Mouse (Mus musculus) midbrain, embryonic 12.5 days (tissue): ENCODE measurements around the gene Arhgef2. TPM values are rescaled to one million over a fixed set of nuclear protein-coding genes. Genes with fewer than 3 reads are reported as not detected.

Experiments
- ATAC-seq: fragments of 200-750 bp; cut with Nextera tagmentation; 2 replicates; pipeline ENCODE4 v1.8.0; 2017; ENCODE audit warnings: low read depth, moderate TSS enrichment, moderate library complexity; ENCODE audit not compliant: low FRiP score
- H3K27ac ChIP-seq: fragments of 300-500 bp; sonication (generic); replicated peaks from 2 replicates; pipeline ENCODE4 v1.5.1; 2016; ENCODE audit warnings: mild to moderate bottlenecking
- H3K27me3 ChIP-seq: fragments of 300-500 bp; sonication (generic); 2 replicates; pipeline ENCODE4 v1.6.1; 2016; ENCODE audit warnings: mild to moderate bottlenecking
- H3K36me3 ChIP-seq: fragments of 300-500 bp; sonication (generic); 2 replicates; pipeline ENCODE4 v1.6.1; 2016
- H3K4me1 ChIP-seq: fragments of 300-500 bp; sonication (generic); 2 replicates; pipeline ENCODE4 v1.6.1; 2016
- H3K4me2 ChIP-seq: fragments of 300-500 bp; sonication (generic); replicated peaks from 2 replicates; pipeline ENCODE4 v1.6.1; 2016; ENCODE audit warnings: mild to moderate bottlenecking, moderate library complexity
- H3K4me3 ChIP-seq: fragments of 300-500 bp; sonication (generic); 2 replicates; pipeline ENCODE4 v1.5.1; 2016; ENCODE audit warnings: mild to moderate bottlenecking
- H3K9ac ChIP-seq: fragments of 300-500 bp; sonication (generic); replicated peaks from 2 replicates; pipeline ENCODE4 v1.6.1; 2016; ENCODE audit warnings: mild to moderate bottlenecking, moderate library complexity
- H3K9me3 ChIP-seq: fragments of 300-500 bp; sonication (generic); 2 replicates; pipeline ENCODE4 v1.6.1; 2016; ENCODE audit warnings: mild to moderate bottlenecking
- WGBS: fragments of 180-500 bp; shearing (Covaris S2); methylation state at CpG from one replicate; pipeline ENCODE4 v1.1.7; 2016; 5-methylcytosine and 5-hydroxymethylcytosine counted together
- polyA plus RNA-seq: library from polyadenylated mRNA; unstranded; fragments of >200 nt; fragmentation: Nextera tagmentation; extraction: Ambion mirVana; gene quantifications from 2 replicates; pipeline ENCODE4 v1.2.1, GENCODE M21; 2016

The Arhgef2 gene
- polyA plus RNA-seq, 1 experiment from 2014 or later: 143 TPM

DNA sequence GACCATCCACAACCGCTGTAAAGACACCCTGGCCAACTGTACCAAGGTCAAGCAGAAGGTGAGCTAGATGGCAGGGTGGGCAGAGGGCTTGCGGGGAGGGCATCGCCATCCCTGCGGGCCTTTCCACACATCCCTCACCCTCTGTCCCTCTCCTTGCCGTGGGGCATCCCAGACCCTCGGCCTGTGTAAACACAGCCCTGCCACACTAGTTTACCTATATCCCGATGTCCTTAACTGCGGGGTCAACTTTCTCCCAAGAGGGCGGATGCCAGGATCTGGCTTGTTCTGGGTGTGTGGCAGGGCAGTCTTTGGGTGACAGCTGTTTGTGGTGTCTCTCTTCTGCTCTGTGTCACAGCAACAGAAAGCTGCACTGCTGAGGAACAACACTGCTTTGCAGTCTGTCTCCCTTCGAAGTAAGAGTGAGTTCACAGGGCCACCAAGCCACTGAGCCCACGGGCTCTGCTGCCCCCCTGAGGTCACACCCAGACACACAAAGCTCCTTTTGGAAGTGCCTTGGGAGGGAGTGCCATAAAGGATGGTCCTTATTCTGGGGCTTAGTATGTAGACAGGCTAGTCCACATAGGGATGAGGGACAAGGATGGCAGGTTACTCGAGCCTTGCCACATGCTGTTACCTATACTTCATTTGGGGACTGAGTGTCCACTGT lies 26.3 kb downstream of the Arhgef2 start:
- H3K27ac ChIP-seq: no peak overlapping the region
- H3K36me3 ChIP-seq: peaks cover 88% of the 10 kb centered on the region
- 81% methylated on average over 12 of the region's 12 CpGs for WGBS
- no peak overlapping the region for H3K4me2 ChIP-seq
- no peak overlapping the region for H3K9ac ChIP-seq
- 0 out of 2 replicates have a peak, but pooled peaks cover 2% of the 10 kb centered on the region for H3K9me3 ChIP-seq
- ATAC-seq: 0 out of 2 replicates have a peak, but pooled peaks have one; percentile 19
- H3K4me3 ChIP-seq: no peak overlapping the region
- H3K4me1 ChIP-seq: peaks cover 10% of the 10 kb centered on the region; the same call in 1 of the 2 replicates
- no peaks in the 10 kb centered on the region for H3K27me3 ChIP-seq

DNA sequence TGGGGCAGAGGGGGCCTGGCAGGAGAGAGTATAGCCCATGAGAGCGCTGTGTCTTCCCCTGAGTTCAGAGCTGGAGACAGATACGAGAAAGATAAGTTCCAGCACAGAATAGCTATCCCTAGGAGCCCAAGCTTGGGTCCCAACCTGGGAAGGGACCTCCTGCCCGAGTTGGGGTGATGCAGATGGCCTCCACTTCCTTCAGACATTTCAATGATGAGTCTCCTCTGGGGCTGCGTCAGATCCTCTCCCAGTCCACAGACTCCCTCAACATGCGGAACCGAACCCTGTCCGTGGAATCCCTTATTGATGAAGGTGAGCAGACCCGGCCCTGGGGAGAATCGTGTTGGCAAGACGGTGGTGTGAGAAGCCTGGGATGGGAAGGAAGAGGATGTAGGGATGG lies 27.3 kb downstream of the Arhgef2 start:
- no peak overlapping the region for H3K4me2 ChIP-seq
- H3K36me3 ChIP-seq: peaks cover 92% of the 10 kb centered on the region
- no peak overlapping the region for H3K4me3 ChIP-seq
- no peaks in the 10 kb centered on the region for H3K27me3 ChIP-seq
- no peak for ATAC-seq
- H3K9ac ChIP-seq: no peak overlapping the region
- H3K4me1 ChIP-seq: 0 out of 2 replicates have a peak, but pooled peaks cover 6% of the 10 kb centered on the region
- no peak overlapping the region for H3K27ac ChIP-seq
- 96% methylated on average over 10 of the region's 10 CpGs for WGBS
- H3K9me3 ChIP-seq: 0 out of 2 replicates have a peak, but pooled peaks cover 3% of the 10 kb centered on the region

DNA sequence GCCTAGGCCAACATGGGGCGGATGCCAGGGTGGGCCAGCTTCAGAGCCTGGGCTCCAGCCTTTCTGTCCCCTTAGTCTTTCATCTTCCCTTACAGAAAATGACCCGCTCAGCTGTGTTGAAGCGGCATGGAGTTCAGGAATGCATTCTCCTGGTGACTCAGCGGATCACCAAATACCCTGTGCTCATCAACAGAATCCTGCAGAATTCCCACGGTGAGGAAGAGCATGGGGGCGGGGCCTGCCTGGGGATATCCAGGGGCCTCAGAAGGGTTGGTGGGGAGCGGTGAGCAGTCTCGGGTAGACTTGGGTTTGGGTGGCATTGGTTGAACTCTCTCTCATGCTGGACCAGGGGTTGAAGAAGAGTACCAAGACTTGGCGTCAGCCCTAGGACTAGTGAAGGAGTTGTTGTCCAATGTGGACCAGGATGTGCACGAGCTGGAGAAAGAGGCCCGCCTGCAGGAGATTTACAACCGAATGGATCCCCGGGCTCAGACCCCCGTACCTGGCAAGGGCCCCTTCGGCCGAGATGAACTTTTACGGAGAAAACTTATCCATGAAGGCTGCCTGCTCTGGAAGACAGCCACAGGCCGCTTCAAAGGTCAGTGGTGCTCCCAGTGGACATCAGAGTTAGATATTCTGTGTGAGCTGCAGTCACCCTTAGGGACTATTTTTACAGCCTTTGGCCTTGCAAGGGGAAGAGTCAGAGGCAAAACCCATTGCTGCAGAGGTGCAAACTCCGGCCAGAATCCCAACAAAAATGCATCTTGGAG lies 29.9 kb downstream of the Arhgef2 start:
- Histone ChIP-seq H3K27ac (no peak overlapping the region), H3K9me3 (0 out of 2 replicates have a peak, but pooled peaks cover 3% of the 10 kb centered on the region), H3K4me2 (no peak overlapping the region), H3K9ac (no peak overlapping the region), H3K27me3 (no peaks in the 10 kb centered on the region), H3K4me3 (no peak overlapping the region), H3K4me1 (no peaks in the 10 kb centered on the region), H3K36me3 (peaks cover 97% of the 10 kb centered on the region)
- 89% methylated on average over 19 of the region's 19 CpGs for WGBS
- ATAC-seq: no peak

DNA sequence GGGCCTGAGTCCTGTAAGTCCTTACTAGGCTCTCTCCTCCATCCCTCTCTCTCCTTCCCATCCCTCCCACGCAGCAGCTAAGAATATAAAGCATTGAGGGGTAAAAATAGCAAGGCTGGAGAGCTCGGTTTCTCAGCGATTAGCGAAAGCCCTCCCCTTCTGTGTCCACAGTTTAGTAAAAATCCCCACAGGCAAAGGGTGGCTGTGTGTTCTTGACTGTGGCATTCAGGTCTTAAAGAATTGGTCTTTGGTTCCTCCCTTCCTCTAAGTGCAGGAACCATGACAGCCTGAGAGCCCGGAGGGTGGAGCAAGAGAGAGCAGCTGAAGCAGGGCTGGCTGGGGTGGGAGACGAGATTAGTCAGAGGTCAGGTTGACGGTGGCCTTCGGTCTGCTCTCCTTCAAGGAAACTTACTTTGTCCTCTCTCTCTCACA lies 30.8 kb downstream of the Arhgef2 start:
- H3K9ac ChIP-seq: no peak overlapping the region
- ATAC-seq: no peak
- H3K9me3 ChIP-seq: 0 out of 2 replicates have a peak, but pooled peaks cover 3% of the 10 kb centered on the region
- no peaks in the 10 kb centered on the region for H3K4me1 ChIP-seq
- H3K36me3 ChIP-seq: peaks cover 97% of the 10 kb centered on the region
- H3K4me3 ChIP-seq: no peak overlapping the region
- 96% methylated on average over 8 of the region's 8 CpGs for WGBS
- H3K27ac ChIP-seq: no peak overlapping the region
- H3K27me3 ChIP-seq: no peaks in the 10 kb centered on the region
- no peak overlapping the region for H3K4me2 ChIP-seq

DNA sequence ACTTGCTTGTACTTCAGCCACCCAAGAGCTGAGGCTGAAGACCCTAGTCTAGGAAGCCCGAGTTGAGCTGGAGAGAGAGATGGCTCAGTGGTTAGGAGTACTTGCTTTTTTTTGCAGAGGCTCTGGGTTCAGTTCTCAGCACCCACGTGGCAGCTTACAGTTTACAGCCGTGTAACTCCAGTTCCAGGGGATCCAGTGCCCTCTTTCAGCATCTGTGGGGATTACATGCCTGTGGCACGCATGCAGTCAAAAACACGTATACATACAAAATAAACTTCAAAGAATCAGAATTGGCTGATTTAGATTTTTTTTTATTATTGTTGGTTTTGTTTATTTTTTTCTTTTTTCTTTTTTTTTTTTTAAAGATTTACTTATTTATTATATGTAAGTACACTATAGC lies 31.4 kb downstream of the Arhgef2 start:
- no peak overlapping the region for H3K4me3 ChIP-seq
- no peaks in the 10 kb centered on the region for H3K27me3 ChIP-seq
- H3K36me3 ChIP-seq: peaks cover 97% of the 10 kb centered on the region
- no peak for ATAC-seq
- H3K9ac ChIP-seq: no peak overlapping the region
- 0 out of 2 replicates have a peak, but pooled peaks cover 3% of the 10 kb centered on the region for H3K9me3 ChIP-seq
- no peak overlapping the region for H3K4me2 ChIP-seq
- no peaks in the 10 kb centered on the region for H3K4me1 ChIP-seq
- WGBS: 95% methylated on average over 5 of the region's 5 CpGs
- no peak overlapping the region for H3K27ac ChIP-seq

DNA sequence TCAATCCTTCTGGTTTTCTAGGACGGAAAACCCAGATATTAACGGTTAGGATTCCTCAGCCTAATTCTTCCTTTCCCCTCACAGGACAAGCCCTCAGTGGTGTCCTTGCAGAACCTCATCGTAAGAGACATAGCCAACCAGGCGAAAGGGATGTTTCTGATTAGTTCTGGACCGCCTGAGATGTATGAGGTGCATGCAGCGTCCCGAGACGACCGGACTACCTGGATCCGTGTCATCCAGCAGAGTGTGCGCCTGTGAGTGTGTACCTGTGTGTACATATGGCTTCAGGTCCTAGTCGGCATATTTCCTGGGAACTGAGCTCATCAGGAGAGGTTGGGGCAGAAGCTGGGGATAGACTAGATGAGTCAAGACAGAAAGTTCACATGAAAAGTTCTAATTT lies 33.5 kb downstream of the Arhgef2 start:
- no peak overlapping the region for H3K9ac ChIP-seq
- no peak for ATAC-seq
- H3K27me3 ChIP-seq: no peaks in the 10 kb centered on the region
- H3K4me1 ChIP-seq: no peaks in the 10 kb centered on the region
- H3K4me2 ChIP-seq: no peak overlapping the region
- H3K27ac ChIP-seq: no peak overlapping the region
- no peak overlapping the region for H3K4me3 ChIP-seq
- peaks cover 97% of the 10 kb centered on the region for H3K36me3 ChIP-seq
- H3K9me3 ChIP-seq: 0 out of 2 replicates have a peak, but pooled peaks cover 3% of the 10 kb centered on the region
- WGBS: 95% methylated on average over 12 of the region's 12 CpGs

DNA sequence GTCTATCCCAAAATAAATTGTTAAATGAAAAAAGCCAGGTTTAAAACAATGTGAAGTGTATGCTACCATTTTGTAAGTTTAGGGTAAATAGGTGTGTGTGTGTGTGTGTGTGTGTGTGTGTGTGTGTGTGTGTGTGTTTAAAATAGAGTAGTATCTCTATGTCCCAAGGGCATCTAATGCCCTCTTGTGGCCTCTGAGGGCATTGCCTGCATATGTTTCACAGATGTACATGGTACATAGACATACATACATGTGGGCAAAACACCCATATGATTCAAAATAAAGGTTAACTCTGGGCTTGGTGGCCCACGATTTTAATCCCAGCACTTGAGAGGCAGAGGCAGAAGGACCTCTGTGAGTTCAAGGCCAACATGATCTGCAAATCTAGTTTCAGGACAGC lies 34.9 kb downstream of the Arhgef2 start:
- 0 out of 2 replicates have a peak, but pooled peaks have one; percentile 27 for ATAC-seq
- 73% methylated on average over 1 of the region's 1 CpGs for WGBS
- Histone ChIP-seq H3K4me2 (no peak overlapping the region), H3K27ac (no peak overlapping the region), H3K36me3 (peaks cover 97% of the 10 kb centered on the region), H3K9ac (no peak overlapping the region), H3K4me1 (no peaks in the 10 kb centered on the region), H3K27me3 (no peaks in the 10 kb centered on the region), H3K9me3 (0 out of 2 replicates have a peak, but pooled peaks cover 3% of the 10 kb centered on the region), H3K4me3 (no peak overlapping the region)

DNA sequence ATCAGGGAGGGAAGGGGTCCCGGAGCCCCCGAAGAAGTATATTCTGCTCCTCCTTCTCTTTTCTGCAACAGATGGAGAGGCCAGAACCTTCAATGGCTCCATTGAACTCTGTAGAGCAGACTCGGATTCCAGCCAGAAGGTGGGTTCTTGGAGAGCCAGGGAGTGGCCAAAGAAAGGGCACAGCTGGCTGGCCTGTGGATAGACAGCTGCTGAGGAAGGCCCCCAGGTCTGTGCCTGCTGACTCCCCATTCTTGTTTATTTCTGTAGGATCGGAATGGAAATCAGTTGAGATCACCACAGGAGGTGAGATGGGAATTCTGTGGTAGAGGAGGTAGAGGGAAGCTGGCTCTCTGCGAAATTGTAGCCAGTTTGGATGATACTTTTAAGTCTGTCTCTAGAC lies 37.3 kb downstream of the Arhgef2 start:
- Histone ChIP-seq H3K9me3 (no peaks in the 10 kb centered on the region), H3K4me3 (no peak overlapping the region), H3K36me3 (peaks cover 98% of the 10 kb centered on the region), H3K4me2 (no peak overlapping the region), H3K9ac (no peak overlapping the region), H3K27ac (no peak overlapping the region), H3K4me1 (no peaks in the 10 kb centered on the region), H3K27me3 (no peaks in the 10 kb centered on the region)
- no peak for ATAC-seq
- 87% methylated on average over 5 of the region's 5 CpGs for WGBS

DNA sequence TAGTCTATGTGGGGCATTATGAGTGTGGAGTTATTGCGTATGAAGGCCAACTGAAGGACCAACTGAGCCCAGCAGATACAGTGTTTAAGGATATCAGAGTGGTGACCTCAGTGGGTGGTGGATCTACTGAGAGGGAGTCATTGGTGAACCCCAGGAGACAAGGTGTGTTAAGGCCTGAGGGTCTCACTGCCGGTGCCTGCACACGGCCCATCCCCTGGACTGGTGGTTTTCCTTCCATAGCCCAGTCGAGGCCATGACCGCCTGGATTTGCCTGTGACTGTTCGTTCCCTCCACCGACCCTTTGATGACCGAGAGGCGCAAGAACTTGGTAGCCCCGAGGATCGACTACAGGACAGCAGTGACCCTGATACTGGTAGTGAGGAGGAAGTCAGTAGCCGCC lies 40.2 kb downstream of the Arhgef2 start:
- H3K4me1 ChIP-seq: no peaks in the 10 kb centered on the region
- peaks cover 77% of the 10 kb centered on the region for H3K36me3 ChIP-seq
- H3K9ac ChIP-seq: no peak overlapping the region
- no peak for ATAC-seq
- H3K9me3 ChIP-seq: no peaks in the 10 kb centered on the region
- H3K4me3 ChIP-seq: no peak overlapping the region
- no peak overlapping the region for H3K4me2 ChIP-seq
- WGBS: 94% methylated on average over 12 of the region's 12 CpGs
- no peak overlapping the region for H3K27ac ChIP-seq
- no peaks in the 10 kb centered on the region for H3K27me3 ChIP-seq

DNA sequence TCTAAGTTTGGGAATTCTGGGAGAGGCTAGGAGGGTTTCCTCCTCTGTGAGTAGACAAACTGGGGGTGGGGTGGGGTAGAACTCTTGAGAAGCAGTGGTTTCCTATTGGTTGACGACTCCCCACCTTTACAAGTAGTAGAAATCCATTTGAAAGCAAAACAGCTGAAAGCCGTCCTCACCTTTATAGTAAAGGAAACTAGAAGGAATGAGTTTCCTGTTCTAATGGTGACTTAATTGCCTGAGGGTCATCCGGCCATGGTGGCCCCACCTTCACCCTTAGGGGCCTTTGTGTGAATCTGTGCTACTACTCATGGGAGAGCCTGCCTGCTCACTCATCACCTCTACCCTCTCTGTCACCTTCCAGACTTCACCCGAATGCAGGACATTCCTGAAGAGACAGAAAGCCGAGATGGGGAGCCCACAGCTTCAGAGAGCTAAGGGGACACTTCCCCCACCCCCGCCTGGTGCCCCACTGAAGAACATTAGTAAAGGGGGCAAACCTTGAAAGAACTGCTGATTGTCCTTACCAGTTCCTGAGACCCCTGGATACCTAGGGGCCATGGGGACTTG lies 40.7 kb downstream of the Arhgef2 start:
- H3K4me3 ChIP-seq: no peak overlapping the region
- H3K27ac ChIP-seq: no peak overlapping the region
- H3K4me1 ChIP-seq: no peaks in the 10 kb centered on the region
- peaks cover 71% of the 10 kb centered on the region for H3K36me3 ChIP-seq
- no peak for ATAC-seq
- WGBS: 90% methylated on average over 6 of the region's 6 CpGs
- no peaks in the 10 kb centered on the region for H3K9me3 ChIP-seq
- H3K4me2 ChIP-seq: no peak overlapping the region
- no peak overlapping the region for H3K9ac ChIP-seq
- H3K27me3 ChIP-seq: no peaks in the 10 kb centered on the region

DNA sequence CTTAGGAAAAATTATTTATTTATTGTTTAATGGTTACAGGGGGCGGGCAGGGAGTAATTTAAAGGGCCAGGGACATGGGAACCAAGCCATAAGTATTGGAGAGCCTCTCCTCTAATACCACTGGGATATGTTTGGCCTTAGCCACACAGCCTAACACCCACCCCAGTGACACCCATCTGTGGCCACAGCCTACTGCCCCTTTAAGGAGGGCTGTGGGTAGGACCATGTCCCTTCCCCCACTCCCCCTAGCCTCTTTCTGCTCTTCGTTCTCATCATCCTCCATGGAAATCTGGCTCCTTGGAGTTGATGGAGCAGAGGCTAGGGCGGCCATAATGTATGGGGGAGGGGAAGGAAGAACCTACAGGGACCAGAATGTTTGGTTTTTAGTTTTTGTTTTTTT lies 41.3 kb downstream of the Arhgef2 start:
- WGBS: 81% methylated on average over 3 of the region's 3 CpGs

More for the DNA sequence above, 41.3 kb downstream of the Arhgef2 start:
- Histone ChIP-seq H3K9me3 (no peaks in the 10 kb centered on the region), H3K4me3 (no peak overlapping the region), H3K9ac (no peak overlapping the region), H3K4me1 (no peaks in the 10 kb centered on the region), H3K36me3 (peaks cover 66% of the 10 kb centered on the region), H3K27ac (no peak overlapping the region), H3K4me2 (no peak overlapping the region), H3K27me3 (no peaks in the 10 kb centered on the region)
- ATAC-seq: no peak
